Mouse (Mus musculus): ENCODE results near the gene Olfr64.
A peak's percentile ranks its signal among the peaks of the same experiment; 100 is the strongest.

GRCm38 (mm10) chr7:103942730-103943129, 48.4 kb upstream of the Olfr64 start:
- TF ChIP-seq CTCF (IDR thresholded peaks at IDR 0.05; ENCODE audit: low read depth, low read length) (peak; percentile 67), POLR2A (IDR thresholded peaks at IDR 0.05; ENCODE audit: insufficient read depth, low read length) (no peak)
